Mouse (Mus musculus) pancreas, adult 10 weeks (tissue): ENCODE data around the gene Lypla2. TPM values are rescaled to one million over a fixed set of nuclear protein-coding genes. Genes with fewer than 3 reads are reported as not detected.

ENCODE experiments used
- polyA plus RNA-seq: library from polyadenylated mRNA; stranded (reverse); fragments of 350-450 nt; fragmentation: Illumina TruSeq; extraction: RNeasy Lipid Tissue Mini Kit (QIAGEN cat#74804); gene quantifications from one replicate; pipeline ENCODE4 v1.2.3, GENCODE M21; 2015; ENCODE audit warnings: low read depth, low replicate concordance; ENCODE audit not compliant: insufficient read depth

Lypla2 gene
- 28.8 TPM for polyA plus RNA-seq

GRCm38 (mm10) chr4:135972556-135972906 is at the start of gene Lypla2:
Lypla2 (minus strand) TSS chr4:135972626.

GRCm38 (mm10) chr4:136021549-136022047 is 49.2 kb upstream of the Lypla2 start, which contains the start of gene Eloa:
Eloa (minus strand) TSS chr4:136021763.

GRCm38 (mm10) chr4:135986943-135987710 is 14.7 kb upstream of the Lypla2 start, which contains the start of gene Pithd1:
Pithd1 (minus strand) TSS chr4:135987264.

GRCm38 (mm10) chr4:135963457-135964193 is 8.8 kb downstream of the Lypla2 start, which contains the start of gene Gale:
Gale (plus strand) TSS chr4:135963727.

GRCm38 (mm10) chr4:135946278-135946658 is 26.2 kb downstream of the Lypla2 start, which contains the start of gene Hmgcl:
Hmgcl (plus strand) TSS chr4:135946448.

GRCm38 (mm10) chr4:135920304-135921241 is 51.9 kb downstream of the Lypla2 start, which contains the start of gene Fuca1:
Fuca1 (plus strand) TSS chr4:135920735.

Other genes starting within 250 kb of the Lypla2 start
- gene Il22ra1, start 244.5 kb downstream of the Lypla2 start, polyA plus RNA-seq = 3.6 TPM
- gene Myom3, start 212.9 kb downstream of the Lypla2 start, polyA plus RNA-seq = 2.3 TPM
- gene Srsf10, start 116.9 kb downstream of the Lypla2 start, polyA plus RNA-seq = 18.5 TPM
- 26.0 TPM for gene Pnrc2, start 98.8 kb downstream of the Lypla2 start, polyA plus RNA-seq
- gene Cnr2, start 77.2 kb downstream of the Lypla2 start, polyA plus RNA-seq = 0.20 TPM
- gene Fuca1, start 51.9 kb downstream of the Lypla2 start, polyA plus RNA-seq = 27.0 TPM
- 13.4 TPM for gene Hmgcl, start 26.2 kb downstream of the Lypla2 start, polyA plus RNA-seq
- gene Gale, start 8.9 kb downstream of the Lypla2 start, polyA plus RNA-seq = 15.9 TPM
- gene Pithd1, start 14.6 kb upstream of the Lypla2 start, polyA plus RNA-seq = 6.3 TPM
- 6.1 TPM for gene Eloa, start 49.1 kb upstream of the Lypla2 start, polyA plus RNA-seq
- 367 TPM for gene Rpl11, start 80.8 kb upstream of the Lypla2 start, polyA plus RNA-seq
- 40.0 TPM for gene Id3, start 170.9 kb upstream of the Lypla2 start, polyA plus RNA-seq
- gene E2f2, start 199.8 kb upstream of the Lypla2 start, polyA plus RNA-seq = 0.87 TPM
- 5.5 TPM for gene Asap3, start 233.7 kb upstream of the Lypla2 start, polyA plus RNA-seq